Mouse (Mus musculus) c-Kit-positive CD71-positive TER-119-negative erythroid progenitor cells, embryonic 14.5 days (primary cell): ENCODE results near the gene Gm15013.
"Not testable (repeated sequence)": the region's sequence is repeated elsewhere in the genome, so short reads cannot be mapped to it uniquely, and the experiment has no call there.

Experiments used
- DNase-seq: peaks from one replicate; pipeline ENCODE4 v3.0.0-alpha.2; 2013; ENCODE audit warnings: low read depth

The Gm15013 gene

DNA sequence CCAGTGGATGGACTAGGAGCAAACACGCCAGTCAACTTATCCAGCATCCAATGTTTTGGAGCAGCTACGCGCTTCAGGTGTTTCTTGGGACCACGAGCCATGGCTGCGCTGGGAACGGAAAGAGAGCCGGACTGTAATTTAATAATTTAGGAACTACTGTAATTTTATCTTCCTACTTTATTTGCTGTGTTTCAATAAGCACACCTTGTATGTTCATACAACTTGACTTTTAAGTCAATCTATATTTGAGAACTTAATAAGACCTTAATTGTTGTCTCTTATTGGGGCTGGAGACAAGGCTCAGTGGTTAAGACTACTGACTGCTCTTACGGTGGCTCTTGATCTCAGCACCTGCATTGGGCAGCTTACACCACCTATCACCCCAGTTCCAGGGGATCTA lies at the start of gene Gm15013:
Gene Gm15013 (minus strand): TSS at position 101 of the 400 bp plus-strand sequence.
- no peak for DNase-seq

- DNase-seq: peak; percentile 34
Observed at GRCm38 (mm10) chrX:139762546-139762945, 48.3 kb upstream of the Gm15013 start.

DNA sequence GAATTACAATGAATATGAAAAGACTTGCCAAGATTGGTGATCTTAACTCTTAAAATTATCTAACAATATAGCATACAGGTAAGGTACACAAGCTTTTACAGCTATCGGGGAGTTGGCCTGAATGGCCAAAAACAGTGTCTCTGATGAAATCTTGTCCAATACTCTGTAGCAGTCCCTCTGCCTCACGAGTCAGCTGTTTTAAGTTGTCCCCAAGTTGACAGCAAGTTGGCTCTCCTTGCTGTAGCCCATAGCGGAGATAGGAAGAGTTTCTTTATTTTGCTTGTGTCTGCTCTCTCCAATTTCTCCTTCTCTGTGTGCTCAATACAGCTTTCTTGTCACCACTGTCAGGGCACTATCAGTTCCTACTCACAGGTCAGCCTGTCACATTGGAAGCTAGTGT lies 44.4 kb upstream of the Gm15013 start:
- not testable (repeated sequence) for DNase-seq

DNA sequence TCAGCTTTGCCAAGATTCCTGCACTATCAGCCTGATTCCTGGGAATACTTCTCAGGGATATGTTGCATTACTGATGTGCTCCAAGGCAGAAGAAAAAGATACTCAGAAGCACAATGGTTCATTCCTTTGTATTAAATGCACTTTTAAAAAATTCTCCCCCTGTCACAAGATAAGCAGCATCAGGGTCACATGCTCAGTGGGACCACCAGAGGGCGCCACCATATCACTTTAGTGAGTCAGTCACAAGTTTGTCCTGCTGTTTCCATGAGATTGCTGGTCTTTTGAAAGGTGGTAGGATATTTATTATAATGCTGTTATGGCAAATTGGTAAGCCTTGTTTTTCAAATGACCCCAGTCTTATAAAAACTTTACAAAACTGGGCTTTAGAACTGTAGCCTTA lies 37.6 kb upstream of the Gm15013 start:
- DNase-seq: peak; percentile 20

DNA sequence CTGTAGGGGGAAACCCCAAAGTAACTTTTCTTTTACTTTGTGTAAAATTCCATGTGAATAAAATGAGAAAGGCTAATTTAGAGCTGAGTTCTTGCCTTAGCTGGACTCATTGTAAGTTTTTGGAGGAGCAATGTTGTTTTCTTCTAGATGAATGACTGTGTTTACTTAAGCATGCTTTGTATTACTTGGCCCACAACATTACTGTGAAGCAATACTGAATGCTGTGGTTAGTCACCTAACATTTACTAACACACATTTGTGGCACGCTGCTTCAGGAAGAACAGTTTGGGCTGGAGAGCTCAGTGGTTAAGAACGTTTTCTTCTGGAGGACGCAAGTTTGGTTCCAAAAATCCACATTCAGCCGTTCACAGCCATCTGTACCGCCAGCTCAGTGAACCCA lies 22.8 kb upstream of the Gm15013 start:
- no peak for DNase-seq

DNA sequence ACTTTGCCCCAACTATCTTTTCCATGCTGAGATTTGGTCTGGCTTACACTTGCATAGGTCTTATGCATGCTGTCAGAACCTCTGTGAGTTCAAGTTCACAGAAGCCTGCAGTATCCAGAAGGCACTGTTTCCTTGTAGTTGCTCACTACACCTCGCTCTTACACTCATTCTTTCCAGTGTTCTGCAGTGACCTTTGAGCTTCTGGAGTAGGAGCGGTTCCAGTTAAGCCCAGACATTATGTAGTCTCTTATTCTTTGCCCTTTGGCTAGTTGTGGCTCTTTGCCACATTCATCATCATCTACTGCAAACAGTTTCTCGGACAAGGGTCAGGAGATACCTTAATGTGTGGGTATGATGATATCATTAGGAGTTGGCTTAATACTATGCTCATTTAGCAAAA lies 16.3 kb upstream of the Gm15013 start:
- DNase-seq: no peak

DNA sequence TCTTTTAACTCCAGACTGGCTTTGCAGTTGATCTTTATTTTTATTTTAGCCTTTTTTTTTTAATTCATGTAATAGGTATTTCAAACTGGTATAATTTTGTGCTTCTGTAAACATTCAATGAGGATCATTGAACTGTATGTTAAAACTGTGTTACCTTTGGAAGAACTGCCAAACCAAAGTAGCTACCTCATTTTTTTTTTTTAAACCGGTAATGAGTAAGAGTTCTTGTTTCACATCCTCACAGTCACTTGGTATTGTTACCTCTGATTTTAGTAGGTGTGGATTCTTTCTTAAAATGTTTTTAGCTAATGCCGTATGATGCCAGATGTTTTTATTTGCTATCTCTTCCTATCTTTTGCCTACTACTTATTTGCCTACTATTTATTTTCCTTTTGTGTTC lies 8.1 kb upstream of the Gm15013 start:
- DNase-seq: no peak

- peak; percentile 75 for DNase-seq
Observed at GRCm38 (mm10) chrX:139684775-139685695, 29.2 kb downstream of the Gm15013 start, which contains the start of gene Tbc1d8b. Tbc1d8b (plus strand) TSS chrX:139684996.

GRCm38 (mm10) chrX:139684410-139684774 lies 29.9 kb downstream of the Gm15013 start:
- DNase-seq: no peak

GRCm38 (mm10) chrX:139665829-139666228 lies 48.5 kb downstream of the Gm15013 start:
- no peak for DNase-seq
